Mouse (Mus musculus): ENCODE results near the gene Nipa1.
"Not testable (repeated sequence)": the region's sequence is repeated elsewhere in the genome, so short reads cannot be mapped to it uniquely, and the experiment has no call there.

Nipa1 gene

GRCm38 (mm10) chr7:56019930-56020253 is at the start of gene Nipa1:
Gene Nipa1 (minus strand): TSS chr7:56019954.
- DNase-seq, result no peak

GRCm38 (mm10) chr7:56066634-56067033 is 46.9 kb upstream of the Nipa1 start:
- DNase-seq, result no peak

GRCm38 (mm10) chr7:56066136-56066535 is 46.4 kb upstream of the Nipa1 start:
- no peak for DNase-seq

GRCm38 (mm10) chr7:56064876-56065275 is 45.1 kb upstream of the Nipa1 start:
- DNase-seq, result no peak

GRCm38 (mm10) chr7:56055338-56055737 is 35.6 kb upstream of the Nipa1 start:
- DNase-seq, result peak in 1 of 2 experiments; percentile 35

- DNase-seq, result no peak
These were observed 33.2 kb upstream of the Nipa1 start for GRCm38 (mm10) chr7:56052996-56053395.

GRCm38 (mm10) chr7:56050487-56050911 is 30.7 kb upstream of the Nipa1 start:
- DNase-seq, result peak; percentile 53 to 59

GRCm38 (mm10) chr7:56049831-56050321 is 30.1 kb upstream of the Nipa1 start, which contains the start of gene Herc2:
Gene Herc2 (plus strand): TSS chr7:56050196.
- DNase-seq, result peak; percentile 99

- no peak for DNase-seq
These were observed 27.4 kb upstream of the Nipa1 start for GRCm38 (mm10) chr7:56047178-56047577.

GRCm38 (mm10) chr7:56044267-56044629 is 24.5 kb upstream of the Nipa1 start:
- no peak for DNase-seq

- DNase-seq, result no peak
These were observed 24.0 kb upstream of the Nipa1 start for GRCm38 (mm10) chr7:56043577-56044266.

- peak; percentile 80 to 89 for DNase-seq
These were observed 22.6 kb upstream of the Nipa1 start for GRCm38 (mm10) chr7:56042353-56042752.

- no peak for DNase-seq
These were observed 3.8 kb upstream of the Nipa1 start for GRCm38 (mm10) chr7:56023586-56023985.

- peak; percentile 76 to 77 for DNase-seq
These were observed 503 bp downstream of the Nipa1 start for GRCm38 (mm10) chr7:56018972-56019929.

GRCm38 (mm10) chr7:56018446-56018971 is 1.2 kb downstream of the Nipa1 start:
- DNase-seq, result no peak

- no peak for DNase-seq
These were observed 2.0 kb downstream of the Nipa1 start for GRCm38 (mm10) chr7:56017761-56018160.

- DNase-seq, result no peak
These were observed 3.9 kb downstream of the Nipa1 start for GRCm38 (mm10) chr7:56015837-56016236.

GRCm38 (mm10) chr7:56015172-56015571 is 4.6 kb downstream of the Nipa1 start:
- DNase-seq, result no peak

- DNase-seq, result not testable (repeated sequence)
These were observed 5.6 kb downstream of the Nipa1 start for GRCm38 (mm10) chr7:56014002-56014702.

GRCm38 (mm10) chr7:56013261-56014001 is 6.3 kb downstream of the Nipa1 start:
- no peak for DNase-seq

- no peak for DNase-seq
These were observed 8.8 kb downstream of the Nipa1 start for GRCm38 (mm10) chr7:56011018-56011333.

GRCm38 (mm10) chr7:56010318-56011017 is 9.3 kb downstream of the Nipa1 start:
- DNase-seq, result no peak
